Mouse (Mus musculus) lung, adult 2 months (tissue): ENCODE data around the gene Btbd9. TPM values are rescaled to one million over a fixed set of nuclear protein-coding genes. Genes with fewer than 3 reads are reported as not detected.

Experiments
- DNase-seq: peaks from one replicate; pipeline ENCODE4 v3.0.0; 2022
- H3K4me1 ChIP-seq: fragments of 200-500 bp; 2 replicates; pipeline ENCODE4 v1.6.1; 2011; ENCODE audit warnings: low read length; ENCODE audit not compliant: control insufficient read depth, insufficient read depth
- H3K4me3 ChIP-seq: fragments of 200-500 bp; replicated peaks from 2 replicates; pipeline ENCODE3; 2011; ENCODE audit warnings: low read depth, mild to moderate bottlenecking, control low read depth, low read length; ENCODE audit errors: extremely low read depth
- CTCF ChIP-seq: fragments of 200-500 bp; IDR thresholded peaks from 2 replicates; pipeline ENCODE4 v1.5.1; 2011; ENCODE audit warnings: mild to moderate bottlenecking, low read length, control low read depth; ENCODE audit not compliant: insufficient read depth
- POLR2A ChIP-seq: fragments of 200-500 bp; IDR thresholded peaks from 2 replicates; pipeline ENCODE4 v1.6.1; 2011; ENCODE audit warnings: low read depth, mild to moderate bottlenecking, control low read depth, low read length, borderline replicate concordance; ENCODE audit errors: extremely low read depth
- WGBS: fragments of 180-500 bp; shearing (Covaris S2); methylation state at CpG from one replicate; pipeline ENCODE4 v1.1.7; 2018; 5-methylcytosine and 5-hydroxymethylcytosine counted together
- polyA plus RNA-seq: library from polyadenylated mRNA; depleted of rRNA; stranded (reverse); fragments of >200 nt; gene quantifications from 2 replicates; pipeline ENCODE4 v1.2.3, GENCODE M21; 2012

The Btbd9 gene
- polyA plus RNA-seq, 1 experiment = 24.2 TPM

- H3K4me3 ChIP-seq = no peak overlapping the region
- no peak for TF ChIP-seq POLR2A
- no peak for TF ChIP-seq CTCF
- 88% methylated on average over 8 of the region's 8 CpGs for WGBS
- no peak for DNase-seq
- H3K4me1 ChIP-seq = no peaks in the 10 kb centered on the region
Measured at GRCm38 (mm10) chr17:30255928-30256560, 320.2 kb downstream of the Btbd9 start.

- Histone ChIP-seq H3K4me3 (no peak overlapping the region), H3K4me1 (no peaks in the 10 kb centered on the region)
- DNase-seq = no peak
- TF ChIP-seq CTCF (no peak), POLR2A (no peak)
- WGBS = 63% methylated on average over 7 of the region's 7 CpGs
Measured at GRCm38 (mm10) chr17:30253924-30254323, 322.4 kb downstream of the Btbd9 start.

GRCm38 (mm10) chr17:30253028-30253427 lies 323.3 kb downstream of the Btbd9 start:
- 93% methylated on average over 5 of the region's 5 CpGs for WGBS

GRCm38 (mm10) chr17:30245308-30245706 lies 331.0 kb downstream of the Btbd9 start:
- no peak for DNase-seq

More at GRCm38 (mm10) chr17:30253028-30253427, 323.3 kb downstream of the Btbd9 start:
- DNase-seq = no peak
- Histone ChIP-seq H3K4me3 (no peak overlapping the region), H3K4me1 (no peaks in the 10 kb centered on the region)
- TF ChIP-seq POLR2A = no peak
- no peak for TF ChIP-seq CTCF

GRCm38 (mm10) chr17:30244651-30245307 lies 331.5 kb downstream of the Btbd9 start:
- H3K4me3 ChIP-seq = no peak overlapping the region
- no peaks in the 10 kb centered on the region for H3K4me1 ChIP-seq
- TF ChIP-seq CTCF (no peak), POLR2A (no peak)
- DNase-seq = no peak
- WGBS = 88% methylated on average over 14 of the region's 14 CpGs

More at GRCm38 (mm10) chr17:30245308-30245706, 331.0 kb downstream of the Btbd9 start:
- WGBS = 85% methylated on average over 10 of the region's 10 CpGs
- Histone ChIP-seq H3K4me3 (no peak overlapping the region), H3K4me1 (no peaks in the 10 kb centered on the region)
- TF ChIP-seq POLR2A (no peak), CTCF (no peak)

- no peak for DNase-seq
- TF ChIP-seq CTCF (no peak), POLR2A (no peak)
- 71% methylated on average over 7 of the region's 7 CpGs for WGBS
- Histone ChIP-seq H3K4me3 (no peak overlapping the region), H3K4me1 (no peaks in the 10 kb centered on the region; the same call in 1 of the 2 replicates)
Measured at GRCm38 (mm10) chr17:30243540-30243939, 332.7 kb downstream of the Btbd9 start.

GRCm38 (mm10) chr17:30242647-30243046 lies 333.6 kb downstream of the Btbd9 start:
- Histone ChIP-seq H3K4me1 (no peaks in the 10 kb centered on the region; the same call in 1 of the 2 replicates), H3K4me3 (no peak overlapping the region)
- TF ChIP-seq POLR2A = no peak
- no peak for TF ChIP-seq CTCF
- no peak for DNase-seq
- WGBS = 93% methylated on average over 4 of the region's 4 CpGs

- TF ChIP-seq CTCF = no peak
- TF ChIP-seq POLR2A = no peak
- 68% methylated on average over 17 of the region's 17 CpGs for WGBS
- H3K4me1 ChIP-seq = no peaks in the 10 kb centered on the region; the same call in 1 of the 2 replicates
- H3K4me3 ChIP-seq = no peak overlapping the region
- no peak for DNase-seq
Measured at GRCm38 (mm10) chr17:30241720-30242322, 334.5 kb downstream of the Btbd9 start.

GRCm38 (mm10) chr17:30241061-30241460 lies 335.2 kb downstream of the Btbd9 start:
- no peaks in the 10 kb centered on the region; the same call in 1 of the 2 replicates for H3K4me1 ChIP-seq
- DNase-seq = no peak
- no peak for TF ChIP-seq CTCF
- no peak for TF ChIP-seq POLR2A
- 83% methylated on average over 6 of the region's 6 CpGs for WGBS
- no peak overlapping the region for H3K4me3 ChIP-seq

- 74% methylated on average over 4 of the region's 4 CpGs for WGBS
- no peak for DNase-seq
- Histone ChIP-seq H3K4me3 (no peak overlapping the region), H3K4me1 (no peaks in the 10 kb centered on the region; the same call in 1 of the 2 replicates)
- TF ChIP-seq CTCF (no peak), POLR2A (no peak)
Measured at GRCm38 (mm10) chr17:30240659-30241058, 335.6 kb downstream of the Btbd9 start.
